Mouse (Mus musculus) neutrophil, adult 5-6 weeks (primary cell): Measurements from ENCODE around the gene Msi1. TPM values are rescaled to one million over a fixed set of nuclear protein-coding genes. Genes with fewer than 3 reads are reported as not detected.

Experiments
- total RNA-seq: library from RNA; stranded (forward); fragments of 200-1000 nt; gene quantifications from 2 replicates; pipeline ENCODE4 v1.2.3, GENCODE M21; 2017

Msi1 gene
- total RNA-seq, 1 experiment from 2014 or later = not detected

Other genes starting within 250 kb of the Msi1 start
- not detected in 2 replicates for gene Cabp1, start 235.2 kb upstream of the Msi1 start, total RNA-seq
- gene Pop5, start 193.8 kb upstream of the Msi1 start, total RNA-seq = 22.7 and 39.8 TPM in 2 replicates
- 161 and 173 TPM in 2 replicates for gene Rnf10, start 156.7 kb upstream of the Msi1 start, total RNA-seq
- 24.8 and 32.2 TPM in 2 replicates for gene Coq5, start 149.9 kb upstream of the Msi1 start, total RNA-seq
- gene Dynll1, start 128.6 kb upstream of the Msi1 start, total RNA-seq = 103 and 154 TPM in 2 replicates
- 51.2 and 55.9 TPM in 2 replicates for gene Srsf9, start 102.4 kb upstream of the Msi1 start, total RNA-seq
- gene Gatc, start 88.4 kb upstream of the Msi1 start, total RNA-seq = 3.4 and 9.5 TPM in 2 replicates
- 12.7 and 12.8 TPM in 2 replicates for gene Triap1, start 88.4 kb upstream of the Msi1 start, total RNA-seq
- gene Cox6a1, start 80.6 kb upstream of the Msi1 start, total RNA-seq = 49.6 and 60.8 TPM in 2 replicates
- not detected in 2 replicates for gene Pla2g1b, start 36.7 kb downstream of the Msi1 start, total RNA-seq
- 6.1 and 11.3 TPM in 2 replicates for gene Sirt4, start 55.1 kb downstream of the Msi1 start, total RNA-seq
- 242 and 288 TPM in 2 replicates for gene Pxn, start 77.1 kb downstream of the Msi1 start, total RNA-seq
- gene Rplp0, start 129.9 kb downstream of the Msi1 start, total RNA-seq = 808 and 842 TPM in 2 replicates
- gene Gcn1l1, start 135.7 kb downstream of the Msi1 start, total RNA-seq = 37.0 and 39.8 TPM in 2 replicates
- gene Rab35, start 202.3 kb downstream of the Msi1 start, total RNA-seq = 63.9 and 67.8 TPM in 2 replicates